Mouse (Mus musculus) frontal cortex, adult (tissue): ENCODE results near the gene Gm6657.
A peak's percentile ranks its signal among the peaks of the same experiment; 100 is the strongest.

ENCODE experiments used
- ATAC-seq: cut with Nextera tagmentation; 2 replicates; pipeline ENCODE4 v1.9.2; 2017; ENCODE audit warnings: mild to moderate bottlenecking, moderate library complexity, mixed read lengths; ENCODE audit not compliant: low TSS enrichment

Gm6657 gene

DNA sequence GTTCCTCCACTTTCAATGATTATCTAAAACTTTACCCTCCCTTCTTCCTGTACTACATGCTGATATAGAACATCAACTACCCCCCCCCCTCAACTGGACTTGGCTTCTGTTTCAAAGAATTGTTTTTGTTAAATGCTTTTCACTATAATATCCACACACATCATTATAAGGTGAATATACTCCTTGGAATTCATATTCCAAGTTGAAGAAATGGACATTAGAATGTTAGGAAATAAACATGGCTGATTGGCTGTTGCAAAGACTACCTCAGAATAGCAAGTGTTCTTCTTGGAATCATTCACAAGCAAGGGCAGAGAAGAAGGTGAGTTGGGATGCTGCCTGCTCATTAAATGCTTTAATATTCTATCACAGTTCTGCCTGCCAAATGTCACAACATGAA lies at the start of gene Gm6657:
Gene Gm6657, plus strand, starts transcription at position 301 of the 400 bp plus-strand sequence.
- ATAC-seq = no peak

DNA sequence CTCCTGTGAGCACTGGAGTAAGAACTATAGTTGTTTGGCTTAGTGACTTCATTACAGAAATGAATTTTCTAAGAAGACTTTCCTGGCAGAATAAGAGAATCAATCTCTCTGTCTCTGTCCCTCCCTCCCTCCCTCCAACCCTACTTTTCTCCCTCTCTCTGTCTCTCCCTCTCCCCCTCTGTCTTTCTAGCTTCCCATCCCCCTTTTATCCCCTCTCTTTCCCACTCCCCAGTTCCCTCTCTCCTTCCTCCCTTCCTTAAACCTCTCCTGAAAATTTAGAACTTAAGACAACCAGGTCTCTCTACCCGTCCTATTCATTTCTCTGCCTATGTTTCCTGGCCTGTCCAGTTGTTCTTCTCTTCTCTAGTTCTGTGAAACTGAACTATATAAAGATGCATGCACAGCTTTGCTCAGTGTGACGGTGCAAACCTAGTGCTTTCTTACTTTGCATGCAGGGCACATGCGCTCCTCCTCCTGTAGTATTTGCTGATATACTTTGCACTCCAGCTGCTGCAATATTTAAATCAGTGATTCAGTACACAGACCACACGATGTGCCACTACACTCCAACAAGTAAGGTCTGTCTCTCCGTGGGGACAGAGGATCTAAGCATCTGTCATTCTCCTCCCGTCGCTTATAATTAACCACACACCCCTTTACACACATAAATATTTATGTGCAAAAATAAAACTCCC lies 40.6 kb upstream of the Gm6657 start:
- peak; percentile 67 for ATAC-seq

DNA sequence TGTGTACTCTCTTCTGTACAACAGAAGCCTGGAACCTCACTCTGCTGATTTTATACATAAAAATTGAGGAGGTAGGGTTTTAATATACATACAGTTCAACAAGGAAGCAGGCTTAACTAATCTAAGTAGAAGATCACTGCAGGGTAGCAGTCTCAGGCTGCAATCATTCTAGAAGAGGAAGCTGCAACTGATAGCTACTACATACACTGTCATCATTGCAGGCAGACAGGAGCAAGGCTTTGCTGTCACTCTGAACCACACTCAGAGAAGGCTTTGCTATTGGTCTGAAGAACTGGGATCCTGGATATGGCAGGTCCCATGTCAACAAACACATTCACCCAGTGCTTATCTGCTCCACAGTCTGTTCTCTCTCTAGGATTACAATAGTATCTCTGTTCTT lies 23.9 kb upstream of the Gm6657 start:
- no peak for ATAC-seq

GRCm38 (mm10) chr12:78173945-78174344 lies 20.1 kb upstream of the Gm6657 start:
- no peak for ATAC-seq

GRCm38 (mm10) chr12:78174671-78175070 lies 19.4 kb upstream of the Gm6657 start:
- no peak for ATAC-seq

- no peak for ATAC-seq
These were observed 12.6 kb upstream of the Gm6657 start for GRCm38 (mm10) chr12:78181452-78181851.

GRCm38 (mm10) chr12:78195368-78195767 lies 1.3 kb downstream of the Gm6657 start:
- ATAC-seq = no peak

DNA sequence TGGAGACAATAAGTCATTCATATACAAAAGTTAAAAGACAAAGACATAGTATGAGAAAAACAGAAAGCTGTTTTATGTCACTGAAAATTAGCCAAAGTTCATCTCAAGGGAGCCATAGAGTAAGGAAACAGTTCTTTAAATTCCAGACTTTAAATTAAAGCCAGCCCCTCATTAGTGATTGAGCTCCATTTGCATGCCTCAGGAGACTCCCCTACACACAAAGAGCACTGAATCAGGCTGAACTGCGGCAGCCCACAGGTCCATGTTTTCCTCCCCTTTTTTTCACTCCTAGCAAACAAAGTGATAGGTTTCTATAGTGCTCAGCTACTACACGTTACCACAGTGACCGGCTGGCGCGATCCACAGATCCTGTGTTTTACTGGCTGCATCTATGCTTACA lies 9.6 kb downstream of the Gm6657 start:
- ATAC-seq = no peak

DNA sequence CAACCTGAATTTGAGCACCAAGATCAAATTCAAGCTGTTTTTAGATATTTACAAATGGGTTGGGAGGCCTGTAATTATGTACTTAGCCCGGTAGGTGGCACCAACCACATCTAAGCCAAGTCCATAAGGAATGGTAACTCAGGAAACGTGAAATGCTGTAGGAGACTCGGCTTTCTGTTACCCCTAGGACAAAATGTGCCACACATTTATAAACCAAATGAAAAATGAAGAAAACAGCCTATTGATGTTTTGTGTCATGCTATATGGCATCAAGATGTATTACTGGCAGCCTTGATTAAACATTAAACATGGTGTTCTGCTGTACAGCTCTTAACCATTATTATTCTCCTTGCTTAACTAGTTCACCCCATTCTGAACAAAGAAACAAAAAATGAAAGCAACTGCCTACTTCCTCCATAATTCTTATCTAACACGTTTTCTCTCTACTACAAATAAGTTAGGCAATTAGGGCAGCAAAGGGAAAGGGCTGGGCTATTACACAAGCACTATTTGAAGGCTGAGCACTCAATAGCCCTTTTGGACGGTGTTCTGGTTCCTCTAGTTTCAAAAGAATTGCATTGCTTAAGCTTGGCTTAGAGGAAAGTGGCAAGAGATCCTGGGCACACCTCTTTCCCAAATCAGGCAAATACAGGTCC lies 12.0 kb downstream of the Gm6657 start:
- peak; percentile 96 for ATAC-seq

DNA sequence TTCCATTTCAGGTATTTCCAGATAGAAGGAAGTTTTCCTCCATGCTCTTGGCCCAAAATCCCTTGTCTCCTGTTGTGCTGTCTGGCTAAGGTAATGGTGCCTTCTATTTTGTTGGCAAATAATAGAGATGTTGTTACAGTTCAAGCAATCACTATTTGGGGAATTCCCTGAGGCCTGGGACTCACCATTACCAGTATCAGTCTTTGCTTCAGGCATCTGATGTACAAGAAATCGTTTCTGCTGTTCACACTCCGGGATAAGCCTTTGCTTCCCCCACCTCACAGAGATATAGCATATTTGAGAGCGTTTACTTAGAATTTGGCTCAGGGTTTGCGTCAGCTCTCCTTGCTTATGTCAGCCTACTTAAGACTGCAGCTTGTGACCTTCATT lies 12.5 kb downstream of the Gm6657 start:
- no peak for ATAC-seq

DNA sequence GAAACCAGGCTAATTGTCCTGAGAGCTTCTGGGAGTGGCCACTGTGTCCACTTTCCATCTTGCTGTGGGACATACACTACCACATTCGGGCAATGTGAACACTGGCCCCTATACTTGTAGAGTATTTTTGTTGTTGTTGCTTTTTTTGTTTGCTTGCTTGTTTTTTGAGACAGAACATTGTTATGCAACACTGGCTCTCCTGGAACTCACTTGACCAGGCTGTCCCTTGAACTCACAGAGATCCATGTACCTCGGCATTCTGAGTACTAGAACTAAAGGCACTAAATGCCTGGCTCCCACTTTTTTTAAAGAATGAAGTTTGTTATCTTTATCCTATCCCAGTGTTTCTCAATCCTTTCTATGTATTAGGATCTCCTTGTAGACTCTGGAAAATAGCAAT lies 15.8 kb downstream of the Gm6657 start:
- ATAC-seq = no peak

DNA sequence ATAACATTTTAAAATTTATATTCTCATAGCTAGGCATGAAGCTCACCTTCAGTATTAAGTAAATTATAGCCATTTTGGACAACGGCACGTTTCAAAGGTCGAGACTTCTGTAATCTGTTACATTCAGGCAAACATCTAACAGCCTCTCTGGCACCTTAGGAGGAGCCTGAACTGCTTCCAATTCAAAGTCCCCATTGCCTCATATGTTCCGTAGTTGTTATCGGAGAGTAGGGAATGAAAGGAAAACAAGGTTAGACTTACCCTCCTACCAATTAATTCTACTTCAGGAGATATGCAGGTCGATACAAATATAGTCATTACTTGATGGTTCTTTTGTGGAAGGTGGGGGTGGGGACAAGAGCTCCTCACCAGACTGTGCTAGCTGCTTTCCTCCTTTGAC lies 21.4 kb downstream of the Gm6657 start:
- no peak for ATAC-seq

GRCm38 (mm10) chr12:78219191-78219825 lies 25.3 kb downstream of the Gm6657 start:
- ATAC-seq = no peak

GRCm38 (mm10) chr12:78225707-78226518 lies 31.9 kb downstream of the Gm6657 start, which contains the start of gene Gphn:
Gphn (plus strand) TSS chr12:78226379.
- ATAC-seq = peak; percentile 94

GRCm38 (mm10) chr12:78226519-78226875 lies 32.5 kb downstream of the Gm6657 start:
- ATAC-seq = peak; percentile 81

DNA sequence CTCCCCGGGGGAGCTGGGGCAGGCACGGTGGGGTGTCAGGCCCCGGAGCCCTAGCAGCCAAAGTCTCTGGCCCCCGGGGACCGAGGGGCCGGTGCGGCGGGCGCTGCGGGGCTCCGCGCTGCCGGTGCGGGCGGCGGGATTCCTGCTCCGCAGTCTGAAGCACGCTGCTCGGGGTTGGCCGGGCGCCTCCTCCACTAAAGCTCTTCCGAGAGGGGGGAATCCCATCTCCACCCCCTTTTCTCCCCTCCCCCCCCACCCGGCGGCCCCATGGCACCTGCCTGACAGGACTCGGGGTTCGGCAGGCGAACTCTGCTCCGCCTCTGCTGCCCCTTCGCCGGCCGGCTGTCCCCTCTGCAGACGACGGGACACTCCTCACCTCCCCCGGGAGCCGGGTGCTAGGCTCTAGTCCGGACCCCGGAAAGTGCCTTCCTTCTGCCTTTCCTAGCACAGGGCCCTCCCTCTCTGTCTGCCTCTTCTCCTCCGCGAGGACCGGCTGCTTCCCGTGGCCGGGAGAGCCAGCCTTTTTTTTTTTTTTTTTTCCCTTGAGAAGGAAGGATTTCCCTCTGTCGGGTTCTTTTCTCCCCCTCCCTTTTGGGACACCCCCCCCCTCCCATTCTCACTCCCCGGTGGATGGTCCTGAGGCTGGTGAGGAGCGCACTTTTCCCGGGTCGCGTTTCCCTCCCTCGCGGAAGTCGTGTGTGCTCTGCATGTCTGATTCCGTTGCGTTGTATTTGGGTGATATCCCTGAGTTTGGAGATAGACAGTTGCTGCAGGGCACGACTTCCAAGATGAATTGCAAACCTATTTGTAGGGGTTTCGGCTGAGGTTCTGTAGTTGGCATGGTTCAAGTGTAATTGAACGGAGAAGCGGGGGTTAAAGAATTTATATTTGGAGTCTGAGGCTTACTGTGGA lies 33.2 kb downstream of the Gm6657 start:
- peak; percentile 35 for ATAC-seq

DNA sequence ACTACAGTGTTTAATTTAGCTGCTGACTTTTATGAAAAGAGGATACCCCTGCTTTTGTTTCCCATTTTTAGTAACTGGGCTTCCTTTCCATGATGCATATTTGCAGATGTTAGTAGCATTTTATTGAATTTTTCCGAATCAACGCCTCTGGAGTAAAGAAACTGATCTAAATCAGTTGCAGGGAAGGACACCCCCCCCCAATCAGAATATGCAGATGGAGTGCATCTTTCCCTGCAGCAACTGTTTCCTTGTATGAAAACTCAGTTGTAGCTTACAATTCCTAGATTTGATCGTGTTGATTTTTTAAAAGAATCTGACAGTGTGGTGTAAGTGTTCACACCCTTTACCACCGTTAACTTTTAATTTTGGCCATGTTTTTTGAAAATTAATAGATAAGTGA lies 34.1 kb downstream of the Gm6657 start:
- ATAC-seq = no peak

DNA sequence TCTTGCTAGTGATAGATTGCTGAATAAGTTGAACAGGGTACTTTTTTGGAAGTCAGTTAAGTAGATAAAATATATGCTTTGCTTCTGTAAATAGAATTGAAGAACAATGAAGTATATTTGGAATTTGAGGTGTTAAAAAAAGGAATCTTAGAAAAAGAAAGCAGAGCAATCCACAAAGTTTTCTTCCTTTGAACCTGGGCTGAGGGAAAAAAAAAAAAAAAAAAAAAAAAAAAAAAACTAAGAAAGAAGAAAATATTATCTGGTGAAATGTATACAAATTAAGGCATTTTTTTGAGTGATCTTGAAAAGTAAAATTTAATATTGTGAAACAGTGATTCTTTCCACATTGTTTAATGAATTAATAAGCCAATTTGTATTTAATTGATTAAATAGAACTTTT lies 38.5 kb downstream of the Gm6657 start:
- no peak for ATAC-seq

GRCm38 (mm10) chr12:78248366-78248765 lies 54.3 kb downstream of the Gm6657 start:
- no peak for ATAC-seq

- peak; percentile 57 for ATAC-seq
These were observed 55.1 kb downstream of the Gm6657 start for GRCm38 (mm10) chr12:78249151-78249550.
